Mouse (Mus musculus) hindbrain, embryonic 16.5 days (tissue): Measurements from ENCODE around the gene Sdc3. TPM values are rescaled to one million over a fixed set of nuclear protein-coding genes. Genes with fewer than 3 reads are reported as not detected.
A peak's percentile ranks its signal among the peaks of the same experiment; 100 is the strongest.

Experiments used
- ATAC-seq: fragments of 200-750 bp; cut with Nextera tagmentation; 2 replicates; pipeline ENCODE4 v1.8.0; 2017; ENCODE audit warnings: moderate TSS enrichment, moderate library complexity
- H3K27ac ChIP-seq: fragments of 300-500 bp; sonication (generic); 2 replicates; pipeline ENCODE4 v1.5.1; 2014; ENCODE audit warnings: low read depth, mild to moderate bottlenecking, control low read depth, low read length, moderate library complexity
- H3K27me3 ChIP-seq: fragments of 300-500 bp; sonication (generic); replicated peaks from 2 replicates; pipeline ENCODE4 v1.6.1; 2014; ENCODE audit warnings: low read length; ENCODE audit not compliant: control insufficient read depth, insufficient read depth
- H3K36me3 ChIP-seq: fragments of 300-500 bp; sonication (generic); 2 replicates; pipeline ENCODE4 v1.6.1; 2014; ENCODE audit warnings: mild to moderate bottlenecking, low read length, moderate library complexity, mixed read lengths; ENCODE audit not compliant: control insufficient read depth, insufficient read depth
- H3K4me1 ChIP-seq: fragments of 300-500 bp; sonication (generic); 2 replicates; pipeline ENCODE4 v1.6.1; 2014; ENCODE audit warnings: low read depth, low read length; ENCODE audit not compliant: control insufficient read depth, insufficient read depth
- H3K4me2 ChIP-seq: fragments of 300-500 bp; sonication (generic); 2 replicates; pipeline ENCODE4 v1.6.1; 2014; ENCODE audit warnings: mild to moderate bottlenecking, low read length, control low read depth, moderate library complexity
- H3K4me3 ChIP-seq: fragments of 300-500 bp; sonication (generic); 2 replicates; pipeline ENCODE4 v1.5.1; 2014; ENCODE audit warnings: mild to moderate bottlenecking, low read length, control low read depth, moderate library complexity
- H3K9ac ChIP-seq: fragments of 300-500 bp; sonication (generic); 2 replicates; pipeline ENCODE4 v1.6.1; 2014; ENCODE audit warnings: low read depth, mild to moderate bottlenecking, control low read depth, low read length, moderate library complexity
- H3K9me3 ChIP-seq: fragments of 300-500 bp; sonication (generic); 2 replicates; pipeline ENCODE4 v1.6.1; 2014; ENCODE audit warnings: mild to moderate bottlenecking, low read length, moderate library complexity; ENCODE audit not compliant: control insufficient read depth
- WGBS: fragments of 180-500 bp; shearing (Covaris S2); extraction: QIAGEN DNeasy Blood & Tissue Kit; methylation state at CpG from one replicate; pipeline ENCODE4 v1.1.7; 2014; 5-methylcytosine and 5-hydroxymethylcytosine counted together
- polyA plus RNA-seq: library from polyadenylated mRNA; unstranded; fragments of >200 nt; fragmentation: Nextera tagmentation; extraction: Ambion mirVana; gene quantifications from 2 replicates; pipeline ENCODE4 v1.2.1, GENCODE M21; 2015

Gene Sdc3
- polyA plus RNA-seq, 1 experiment from 2014 or later = 151 TPM

DNA sequence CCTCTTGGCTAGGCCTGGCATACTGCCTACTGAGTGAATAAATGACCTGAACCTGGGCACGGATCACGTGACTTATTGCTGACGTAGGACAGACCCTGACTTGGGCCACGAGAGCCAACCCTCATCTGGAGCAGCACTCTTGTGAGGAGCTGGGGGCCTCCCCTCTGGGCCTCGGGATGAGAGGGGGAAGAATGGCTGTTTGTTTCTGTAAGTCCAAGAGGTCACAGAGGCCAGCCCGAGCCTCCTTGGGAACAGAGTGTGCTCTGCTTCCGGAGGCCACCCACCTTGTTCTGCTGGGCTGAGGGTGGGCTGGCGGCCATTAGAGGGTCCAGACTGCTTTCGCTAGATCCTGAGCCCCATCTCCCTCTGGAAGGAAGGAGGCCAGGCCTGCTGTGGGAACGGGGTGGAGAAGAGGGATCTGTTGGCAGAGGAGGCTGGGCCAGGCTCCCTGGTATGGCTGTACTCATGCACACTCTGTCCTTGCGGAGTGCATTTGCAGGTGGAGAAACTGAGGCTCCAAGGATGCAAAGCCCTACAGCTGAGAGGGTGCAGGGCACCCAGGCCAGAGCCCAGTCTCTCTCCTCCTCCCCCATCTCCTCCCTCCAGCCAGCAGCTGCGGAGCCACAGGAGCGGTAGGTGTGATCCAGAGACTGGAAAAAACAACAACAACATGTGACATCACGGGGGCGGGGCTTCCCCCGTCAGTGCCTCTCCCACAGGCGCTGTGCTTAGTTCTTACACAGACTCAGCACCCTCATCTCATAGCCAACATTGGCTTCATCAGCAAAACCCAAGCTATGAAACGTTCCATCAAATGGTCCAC, 36.7 kb downstream of the Sdc3 start:
- Histone ChIP-seq H3K9ac (peak overlapping the region; percentile 25; the same call in 1 of the 2 replicates), H3K36me3 (peaks cover 3% of the 10 kb centered on the region; the same call in 1 of the 2 replicates), H3K4me3 (no peak overlapping the region), H3K9me3 (no peaks in the 10 kb centered on the region), H3K4me2 (0 out of 2 replicates have a peak overlapping the region, but pooled peaks have one; percentile 9), H3K27ac (peak overlapping the region; percentile 52; the same call in 1 of the 2 replicates), H3K4me1 (peaks cover 15% of the 10 kb centered on the region), H3K27me3 (no peaks in the 10 kb centered on the region)
- peak; percentile 55 for ATAC-seq
- WGBS = 12% methylated on average over 18 of the region's 18 CpGs

DNA sequence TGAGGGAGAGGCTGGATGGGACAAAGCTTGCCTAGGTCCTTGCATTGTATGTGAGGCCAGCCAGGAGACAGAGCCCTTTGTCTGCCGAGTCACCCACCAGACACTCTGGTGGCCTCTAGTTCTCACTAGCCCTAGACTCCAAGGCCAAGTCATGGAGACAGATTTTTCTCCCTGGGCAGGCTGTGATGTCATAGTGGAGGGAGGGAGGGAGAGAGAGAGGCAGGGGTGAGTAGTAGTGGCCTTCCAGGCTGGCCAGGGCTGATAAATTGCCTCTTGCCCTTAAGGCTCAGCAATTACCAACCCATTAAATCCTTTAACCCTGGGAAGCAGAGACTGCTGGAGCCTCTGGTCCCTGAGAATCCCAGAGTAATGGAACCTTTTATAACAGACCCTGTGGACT, 41.8 kb downstream of the Sdc3 start:
- no peaks in the 10 kb centered on the region for H3K9me3 ChIP-seq
- H3K4me2 ChIP-seq = no peak overlapping the region
- no peaks in the 10 kb centered on the region for H3K36me3 ChIP-seq
- no peak overlapping the region for H3K27ac ChIP-seq
- no peak overlapping the region for H3K9ac ChIP-seq
- WGBS = 33% methylated on average over 1 of the region's 1 CpGs
- peaks cover 17% of the 10 kb centered on the region for H3K4me1 ChIP-seq
- no peak for ATAC-seq
- H3K4me3 ChIP-seq = no peak overlapping the region
- no peaks in the 10 kb centered on the region for H3K27me3 ChIP-seq

DNA sequence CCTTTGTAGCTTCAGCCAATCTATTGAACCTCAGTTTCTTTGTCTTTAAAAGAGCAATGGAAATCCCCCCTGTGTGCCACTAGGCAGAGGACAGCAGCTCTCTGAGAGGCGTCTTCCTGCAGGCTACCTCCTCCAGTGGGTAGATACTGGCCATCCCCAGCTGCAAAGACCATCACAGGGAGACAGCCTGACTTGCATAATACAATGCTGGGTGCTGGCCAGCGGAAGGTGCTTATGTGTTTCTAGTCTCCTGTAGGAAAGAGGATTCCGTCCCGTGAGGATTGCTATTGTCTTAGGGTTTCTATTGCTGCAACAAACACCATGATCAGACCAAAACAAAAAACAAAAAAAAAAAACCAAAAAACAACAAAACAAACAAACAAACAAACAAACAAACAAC, 43.2 kb downstream of the Sdc3 start:
- H3K4me1 ChIP-seq = peaks cover 14% of the 10 kb centered on the region
- no peaks in the 10 kb centered on the region for H3K27me3 ChIP-seq
- no peak overlapping the region for H3K27ac ChIP-seq
- no peaks in the 10 kb centered on the region for H3K36me3 ChIP-seq
- H3K9me3 ChIP-seq = no peaks in the 10 kb centered on the region
- ATAC-seq = no peak
- 85% methylated on average over 4 of the region's 4 CpGs for WGBS
- no peak overlapping the region for H3K4me3 ChIP-seq
- no peak overlapping the region for H3K9ac ChIP-seq
- H3K4me2 ChIP-seq = no peak overlapping the region

DNA sequence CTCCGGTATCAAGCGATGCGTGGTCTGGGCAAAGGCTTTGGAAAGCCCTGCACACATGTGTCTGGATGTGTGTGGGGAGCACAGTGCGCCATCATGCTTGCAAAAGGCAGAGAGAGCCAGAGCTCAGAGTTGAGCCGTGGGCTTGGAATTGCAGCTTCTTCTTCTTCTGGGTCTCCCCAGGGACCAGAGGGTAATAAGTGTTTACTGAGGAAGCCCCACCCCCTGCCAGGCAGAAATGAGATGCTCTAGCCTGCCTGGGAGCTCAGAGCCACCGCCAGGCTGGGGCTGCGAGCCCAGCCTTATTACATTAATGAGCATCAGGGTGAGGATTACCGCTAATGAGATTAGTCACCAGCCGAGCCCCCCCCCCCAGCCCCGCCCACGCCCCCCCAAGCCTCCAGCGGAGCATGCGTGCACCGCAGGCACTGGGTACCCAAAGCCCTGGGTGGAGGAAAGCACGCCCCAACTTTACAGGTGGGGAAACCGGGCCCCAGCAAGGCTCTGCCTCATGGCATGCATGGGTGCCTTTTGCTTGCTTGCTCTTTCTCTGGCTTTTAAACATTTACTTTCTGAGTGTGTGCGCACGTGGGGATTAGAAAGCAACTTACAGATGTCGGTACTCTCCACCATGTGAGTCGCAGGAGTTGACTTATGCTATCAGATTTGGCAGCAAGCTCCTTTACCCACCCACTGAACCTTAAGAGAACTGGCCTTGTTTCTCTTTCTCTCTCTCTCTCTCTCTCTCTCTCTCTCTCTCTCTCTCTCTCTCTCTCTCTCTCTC, 44.1 kb downstream of the Sdc3 start:
- no peaks in the 10 kb centered on the region for H3K36me3 ChIP-seq
- peak overlapping the region; percentile 35; the same call in 1 of the 2 replicates for H3K27ac ChIP-seq
- 14% methylated on average over 20 of the region's 20 CpGs for WGBS
- no peaks in the 10 kb centered on the region for H3K27me3 ChIP-seq
- no peaks in the 10 kb centered on the region for H3K9me3 ChIP-seq
- peak overlapping the region; percentile 35 for H3K4me2 ChIP-seq
- ATAC-seq = peak; percentile 79
- H3K9ac ChIP-seq = no peak overlapping the region
- H3K4me1 ChIP-seq = peaks cover 18% of the 10 kb centered on the region
- H3K4me3 ChIP-seq = no peak overlapping the region

DNA sequence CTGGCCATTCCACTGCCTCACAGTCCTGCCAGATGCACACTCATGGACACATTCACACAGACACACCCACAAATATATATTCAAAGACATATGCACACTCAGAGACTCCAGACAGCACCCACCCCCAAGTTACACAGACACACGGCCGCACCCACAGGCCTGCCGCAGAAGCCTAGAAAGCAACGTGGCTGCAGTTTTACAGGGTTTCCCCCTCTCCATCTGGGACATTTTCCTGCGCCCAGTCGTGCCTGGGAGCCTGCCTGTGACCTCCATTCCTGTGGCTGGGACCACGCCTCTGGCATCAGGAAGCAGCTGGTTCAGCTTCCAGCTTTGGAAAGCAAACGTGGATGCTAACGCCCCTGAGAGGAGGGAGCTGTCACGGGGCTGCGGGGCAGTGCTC, 46.2 kb downstream of the Sdc3 start:
- no peak for ATAC-seq
- peaks cover 18% of the 10 kb centered on the region for H3K4me1 ChIP-seq
- H3K9me3 ChIP-seq = no peaks in the 10 kb centered on the region
- 41% methylated on average over 11 of the region's 11 CpGs for WGBS
- H3K27me3 ChIP-seq = no peaks in the 10 kb centered on the region
- H3K4me2 ChIP-seq = no peak overlapping the region
- no peak overlapping the region for H3K9ac ChIP-seq
- H3K27ac ChIP-seq = no peak overlapping the region
- H3K4me3 ChIP-seq = no peak overlapping the region
- H3K36me3 ChIP-seq = no peaks in the 10 kb centered on the region

DNA sequence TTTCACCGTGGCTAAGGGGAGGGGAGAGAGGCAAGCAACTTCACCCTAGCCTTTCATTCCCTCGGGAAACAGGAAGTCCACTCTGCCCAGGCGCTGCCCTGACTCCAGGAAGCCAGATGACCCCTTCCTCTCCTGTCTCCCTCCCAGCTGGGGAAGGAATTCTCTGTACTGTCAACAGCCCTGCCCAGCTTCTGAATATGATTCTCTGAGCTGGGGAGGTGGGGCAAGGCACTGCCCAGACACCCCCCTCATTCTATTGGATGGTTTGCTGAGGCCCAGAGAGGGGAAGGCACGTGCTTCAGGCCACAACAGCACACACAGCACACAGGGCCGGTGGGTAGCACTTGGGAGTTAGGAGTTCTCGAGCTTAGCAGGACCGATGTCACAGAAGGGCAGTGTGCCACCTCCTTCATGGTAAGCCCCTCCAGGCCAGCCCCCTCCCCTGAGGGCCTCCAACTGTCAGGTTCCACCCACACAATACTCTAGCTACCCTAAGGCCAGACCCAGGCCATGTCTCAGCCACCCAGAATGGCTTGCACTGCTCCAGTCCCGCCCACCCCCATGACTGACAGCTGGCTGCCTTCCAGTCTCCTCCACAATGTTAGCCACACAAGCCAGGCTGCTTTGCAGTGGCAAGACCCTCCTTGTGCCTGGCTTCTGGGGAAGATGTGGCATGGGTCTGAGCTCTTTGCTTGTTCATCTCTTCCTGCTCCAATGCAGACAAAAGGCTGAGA, 48.9 kb downstream of the Sdc3 start:
- Histone ChIP-seq H3K4me3 (no peak overlapping the region), H3K4me2 (no peak overlapping the region), H3K27ac (no peak overlapping the region), H3K9ac (no peak overlapping the region), H3K4me1 (peaks cover 16% of the 10 kb centered on the region), H3K36me3 (no peaks in the 10 kb centered on the region), H3K27me3 (no peaks in the 10 kb centered on the region), H3K9me3 (no peaks in the 10 kb centered on the region)
- ATAC-seq = peak; percentile 72
- WGBS = 44% methylated on average over 8 of the region's 8 CpGs

DNA sequence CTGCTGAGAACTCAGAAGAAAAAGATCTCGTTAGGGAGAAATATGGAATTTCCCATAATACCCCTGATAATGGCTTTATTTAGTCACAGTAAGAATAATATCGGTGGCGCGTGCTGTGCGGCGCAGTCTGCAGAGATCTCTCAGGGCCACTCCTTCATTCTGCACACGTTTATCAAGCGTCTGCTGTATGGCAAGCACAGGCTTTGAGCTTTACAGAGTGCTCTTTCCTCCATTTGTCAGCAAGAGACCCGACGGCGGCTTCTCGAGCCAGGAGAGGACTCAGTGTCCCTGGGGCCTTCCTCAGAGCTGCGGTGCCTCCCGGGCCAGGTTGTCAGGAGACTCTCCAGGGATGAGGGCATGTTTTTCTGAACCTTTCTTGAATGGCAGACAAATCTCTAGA, 56.5 kb downstream of the Sdc3 start:
- no peak overlapping the region for H3K4me2 ChIP-seq
- WGBS = 54% methylated on average over 14 of the region's 14 CpGs

DNA sequence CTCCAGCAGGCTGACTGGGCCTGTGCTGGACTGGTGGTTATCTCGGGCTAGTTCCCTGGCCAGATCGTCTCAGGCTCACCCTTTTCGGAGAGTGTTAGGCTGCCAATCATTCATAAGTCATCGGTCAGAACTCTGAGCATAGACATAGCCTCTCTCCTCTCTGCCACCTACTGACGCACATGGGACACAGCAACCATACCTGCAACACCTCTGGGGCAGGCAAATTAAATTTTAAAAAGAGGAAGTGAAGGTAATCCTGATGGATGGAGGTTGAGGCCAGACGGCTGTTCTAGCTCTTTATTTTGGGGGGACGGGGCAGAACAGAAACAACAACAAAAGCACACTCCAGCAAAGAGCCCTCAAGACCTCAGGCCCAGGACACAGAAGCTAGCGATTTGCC, 65.3 kb downstream of the Sdc3 start:
- no peak overlapping the region for H3K4me2 ChIP-seq
- H3K27ac ChIP-seq = no peak overlapping the region
- H3K9me3 ChIP-seq = no peaks in the 10 kb centered on the region
- no peak for ATAC-seq
- no peak overlapping the region for H3K9ac ChIP-seq
- H3K36me3 ChIP-seq = no peaks in the 10 kb centered on the region
- WGBS = 72% methylated on average over 8 of the region's 8 CpGs
- peaks cover 10% of the 10 kb centered on the region for H3K4me1 ChIP-seq
- H3K27me3 ChIP-seq = no peaks in the 10 kb centered on the region
- H3K4me3 ChIP-seq = no peak overlapping the region

More for the DNA sequence above, 56.5 kb downstream of the Sdc3 start:
- no peak overlapping the region for H3K9ac ChIP-seq
- ATAC-seq = peak; percentile 60
- no peak overlapping the region for H3K4me3 ChIP-seq
- no peaks in the 10 kb centered on the region for H3K9me3 ChIP-seq
- H3K27ac ChIP-seq = no peak overlapping the region
- H3K27me3 ChIP-seq = no peaks in the 10 kb centered on the region
- H3K4me1 ChIP-seq = no peaks in the 10 kb centered on the region
- no peaks in the 10 kb centered on the region for H3K36me3 ChIP-seq

DNA sequence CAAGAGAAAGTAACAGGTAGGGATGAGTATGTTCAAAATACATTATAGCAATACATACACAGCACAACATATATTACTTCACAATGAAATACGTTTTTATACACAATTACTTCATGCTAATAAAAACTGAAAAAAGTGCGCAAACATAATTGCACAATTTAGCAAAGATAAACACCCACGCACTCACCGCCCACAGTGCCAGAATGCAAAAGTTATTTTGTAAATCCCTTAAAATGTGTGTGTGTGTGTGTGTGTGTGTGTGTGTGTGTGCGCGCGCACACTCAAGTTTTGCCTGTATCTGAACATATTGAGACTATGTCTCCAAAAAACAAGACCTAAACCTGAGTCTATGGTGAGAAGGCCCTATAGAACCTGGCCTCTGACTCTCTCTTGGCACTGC, 66.5 kb downstream of the Sdc3 start:
- Histone ChIP-seq H3K4me1 (peaks cover 10% of the 10 kb centered on the region), H3K4me3 (no peak overlapping the region), H3K9ac (no peak overlapping the region), H3K36me3 (no peaks in the 10 kb centered on the region), H3K27me3 (no peaks in the 10 kb centered on the region), H3K27ac (no peak overlapping the region), H3K4me2 (no peak overlapping the region), H3K9me3 (no peaks in the 10 kb centered on the region)
- no peak for ATAC-seq
- 93% methylated on average over 7 of the region's 7 CpGs for WGBS
